Mouse (Mus musculus): ENCODE results near the gene Txn2. TPM values are rescaled to one million over a fixed set of nuclear protein-coding genes. Genes with fewer than 3 reads are reported as not detected.
A peak's percentile ranks its signal among the peaks of the same experiment; 100 is the strongest.

Gene Txn2
- polyA plus RNA-seq, 1 experiment, result 165 TPM

GRCm38 (mm10) chr15:77935673-77936375, 7.0 kb upstream of the Txn2 start:
- 73% methylated on average over 14 of the region's 14 CpGs for WGBS
- TF ChIP-seq POLR2A (IDR thresholded peaks at IDR 0.05; ENCODE audit: borderline replicate concordance, extremely low read depth, low read depth, low read length), result no peak
- no peak for TF ChIP-seq CTCF (IDR thresholded peaks at IDR 0.05; ENCODE audit: insufficient read depth, low read length)
- Histone ChIP-seq H3K4me1 (ENCODE audit: control insufficient read depth, insufficient read depth, low read length) (peaks cover 9% of the 10 kb centered on the region; the same call in 1 of the 2 replicates), H3K4me3 (replicated peaks; ENCODE audit: extremely low read depth, low read depth, low read length) (no peak overlapping the region)
- DNase-seq, result no peak

DNA sequence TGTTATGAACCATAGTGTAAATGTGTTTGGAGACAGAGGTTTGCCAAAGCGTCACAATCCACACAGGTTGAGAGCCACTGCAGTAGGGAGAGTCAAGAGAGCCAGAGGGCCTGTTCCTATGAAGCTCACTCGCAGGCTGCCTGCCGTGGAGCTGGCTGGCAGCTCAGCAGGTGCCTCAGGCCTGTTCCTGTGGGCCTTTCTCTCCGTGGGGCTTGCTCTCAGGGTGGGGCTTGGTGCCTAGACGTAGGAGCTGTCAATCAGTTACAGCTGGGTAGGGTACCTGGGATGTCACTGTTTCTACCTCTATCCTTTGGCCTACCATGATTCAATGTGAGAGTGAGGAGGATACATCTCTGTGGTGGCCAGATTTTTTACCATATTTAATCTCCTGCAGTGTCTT, 6.2 kb upstream of the Txn2 start:
- DNase-seq, result no peak
- Histone ChIP-seq H3K4me1 (ENCODE audit: control insufficient read depth, insufficient read depth, low read length) (peaks cover 9% of the 10 kb centered on the region; the same call in 1 of the 2 replicates), H3K4me3 (replicated peaks; ENCODE audit: extremely low read depth, low read depth, low read length) (no peak overlapping the region)
- TF ChIP-seq CTCF (IDR thresholded peaks at IDR 0.05; ENCODE audit: insufficient read depth, low read length) (no peak), POLR2A (IDR thresholded peaks at IDR 0.05; ENCODE audit: borderline replicate concordance, extremely low read depth, low read depth, low read length) (no peak)
- 73% methylated on average over 5 of the region's 5 CpGs for WGBS

DNA sequence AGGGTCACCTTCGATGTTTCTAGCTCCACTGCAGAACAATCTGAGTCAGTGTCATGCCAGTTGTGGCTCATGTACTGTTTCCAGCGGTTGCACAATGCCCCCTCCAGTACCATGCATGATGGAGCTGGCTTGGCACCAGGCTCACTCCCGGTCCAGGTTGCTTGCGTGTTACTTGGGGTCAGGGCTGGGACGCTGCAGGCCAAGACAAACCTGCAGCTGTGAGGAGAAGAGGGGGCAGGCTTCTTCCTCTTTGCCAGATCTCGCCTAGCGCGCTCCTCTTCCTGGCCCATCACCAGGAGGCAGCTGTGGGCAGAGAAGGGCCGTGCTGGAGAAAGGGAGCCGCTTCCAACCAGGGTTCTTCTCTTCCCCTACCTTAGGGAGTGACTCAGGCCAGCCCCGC, 5.5 kb upstream of the Txn2 start:
- TF ChIP-seq CTCF (IDR thresholded peaks at IDR 0.05; ENCODE audit: insufficient read depth, low read length) (no peak), POLR2A (IDR thresholded peaks at IDR 0.05; ENCODE audit: borderline replicate concordance, extremely low read depth, low read depth, low read length) (no peak)
- WGBS, result 55% methylated on average over 11 of the region's 11 CpGs
- Histone ChIP-seq H3K4me3 (replicated peaks; ENCODE audit: extremely low read depth, low read depth, low read length) (no peak overlapping the region), H3K4me1 (ENCODE audit: control insufficient read depth, insufficient read depth, low read length) (peaks cover 9% of the 10 kb centered on the region; the same call in 1 of the 2 replicates)
- DNase-seq, result no peak

DNA sequence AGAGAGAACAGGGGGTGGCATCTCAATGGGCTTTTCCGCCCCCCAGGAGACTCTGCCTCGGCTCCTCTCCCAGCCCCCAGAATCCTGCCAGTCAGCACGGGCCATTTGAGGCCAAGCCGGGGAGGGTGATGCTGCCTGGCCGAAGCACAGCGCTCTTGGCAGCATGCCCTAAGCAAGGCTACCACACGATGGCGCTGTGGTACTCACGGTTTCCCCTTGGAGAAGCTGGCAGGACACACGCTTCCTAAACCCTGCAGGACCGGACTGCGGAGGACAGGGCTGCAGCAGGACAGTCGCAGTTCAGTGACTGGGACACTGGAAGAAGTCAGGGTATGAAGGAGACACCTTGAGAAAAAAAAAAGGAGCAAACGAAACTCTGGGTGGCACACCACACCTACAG, 5.0 kb upstream of the Txn2 start:
- peak; percentile 100 for DNase-seq
- TF ChIP-seq CTCF (IDR thresholded peaks at IDR 0.05; ENCODE audit: insufficient read depth, low read length) (peak; percentile 98), POLR2A (IDR thresholded peaks at IDR 0.05; ENCODE audit: borderline replicate concordance, extremely low read depth, low read depth, low read length) (0 out of 2 replicates have a peak, but pooled peaks have one; percentile 11)
- Histone ChIP-seq H3K4me3 (replicated peaks; ENCODE audit: extremely low read depth, low read depth, low read length) (no peak overlapping the region), H3K4me1 (ENCODE audit: control insufficient read depth, insufficient read depth, low read length) (peaks cover 9% of the 10 kb centered on the region; the same call in 1 of the 2 replicates)
- 2% methylated on average over 14 of the region's 14 CpGs for WGBS

DNA sequence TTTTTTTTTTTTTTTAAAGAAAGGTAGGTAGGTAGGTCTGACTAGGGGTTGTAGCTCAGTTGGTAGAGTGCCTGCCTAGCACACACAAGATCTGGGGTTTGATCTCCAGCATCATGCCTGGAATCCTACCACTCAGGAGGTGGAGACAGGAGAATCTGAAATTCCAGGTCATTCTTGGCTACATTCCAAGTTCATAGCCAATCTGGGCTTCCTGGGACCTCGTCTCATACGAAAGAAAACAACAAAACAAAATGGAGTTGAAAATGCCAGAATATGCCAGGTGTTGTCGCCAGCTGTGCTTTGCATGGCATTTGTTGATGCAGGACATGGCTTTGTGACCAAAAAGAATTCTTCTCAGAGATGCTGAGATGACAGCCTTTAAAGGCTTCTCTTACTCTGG, 4.4 kb upstream of the Txn2 start:
- Histone ChIP-seq H3K4me3 (replicated peaks; ENCODE audit: extremely low read depth, low read depth, low read length) (no peak overlapping the region), H3K4me1 (ENCODE audit: control insufficient read depth, insufficient read depth, low read length) (peaks cover 9% of the 10 kb centered on the region; the same call in 1 of the 2 replicates)
- no peak for DNase-seq
- 38% methylated on average over 3 of the region's 3 CpGs for WGBS
- TF ChIP-seq POLR2A (IDR thresholded peaks at IDR 0.05; ENCODE audit: borderline replicate concordance, extremely low read depth, low read depth, low read length), result no peak

DNA sequence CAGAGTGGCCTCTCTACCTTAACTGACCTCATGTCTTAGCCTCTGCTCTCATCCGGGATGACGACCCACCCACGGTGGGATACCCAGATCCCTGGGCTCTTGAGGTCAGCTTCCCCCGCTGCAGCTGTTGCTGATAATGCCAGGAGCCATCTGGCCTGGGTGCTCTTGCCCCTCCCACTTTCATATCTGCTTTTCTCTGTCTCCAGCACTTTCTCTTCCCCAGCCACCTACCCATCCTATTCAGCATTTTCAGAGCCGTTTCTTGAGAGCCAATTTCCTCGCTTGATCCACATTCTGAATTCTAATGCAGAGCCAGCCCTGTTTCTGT, 2.8 kb upstream of the Txn2 start:
- TF ChIP-seq POLR2A (IDR thresholded peaks at IDR 0.05; ENCODE audit: borderline replicate concordance, extremely low read depth, low read depth, low read length), result no peak
- TF ChIP-seq CTCF (IDR thresholded peaks at IDR 0.05; ENCODE audit: insufficient read depth, low read length), result no peak
- DNase-seq, result no peak
- whole genome bisulfite sequencing, result 53% methylated on average over 6 of the region's 6 CpGs
- H3K4me3 ChIP-seq (replicated peaks; ENCODE audit: extremely low read depth, low read depth, low read length), result no peak overlapping the region
- H3K4me1 ChIP-seq (ENCODE audit: control insufficient read depth, insufficient read depth, low read length), result peaks cover 9% of the 10 kb centered on the region; the same call in 1 of the 2 replicates

DNA sequence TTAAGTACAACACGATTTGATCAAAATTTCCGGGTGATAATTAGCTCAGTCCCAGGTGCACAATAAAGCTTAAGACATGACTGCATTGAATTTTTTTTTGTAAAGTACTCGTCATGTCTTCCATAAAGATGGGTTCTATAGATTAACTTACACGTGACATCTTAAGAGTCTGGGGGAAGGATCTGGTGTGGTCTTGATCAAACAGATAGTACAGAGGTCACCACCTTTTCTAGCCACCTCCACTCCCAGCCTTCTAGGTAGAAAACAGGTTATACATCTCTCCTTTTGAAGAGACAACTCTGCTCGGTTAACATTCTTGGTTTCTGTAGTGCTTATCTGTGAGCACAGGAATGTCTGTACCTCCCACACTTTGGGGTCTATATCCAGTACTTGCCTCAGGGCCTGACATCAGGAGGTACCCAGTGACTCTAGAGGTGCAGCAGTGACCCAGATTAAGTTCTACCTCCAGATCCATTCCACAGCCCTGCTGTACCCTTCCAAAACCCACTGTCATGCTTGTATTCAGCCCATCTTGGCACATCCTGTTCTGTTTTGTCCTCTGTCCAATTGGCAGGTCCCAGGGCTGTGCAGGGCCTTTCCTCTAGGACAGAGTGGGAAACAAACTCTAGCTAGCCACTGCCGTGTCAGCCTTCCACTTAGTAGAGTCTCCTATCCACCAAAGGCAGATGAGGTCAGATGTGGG, 2.3 kb upstream of the Txn2 start:
- H3K4me1 ChIP-seq (ENCODE audit: control insufficient read depth, insufficient read depth, low read length), result peaks cover 9% of the 10 kb centered on the region; the same call in 1 of the 2 replicates
- H3K4me3 ChIP-seq (replicated peaks; ENCODE audit: extremely low read depth, low read depth, low read length), result no peak overlapping the region
- no peak for TF ChIP-seq POLR2A (IDR thresholded peaks at IDR 0.05; ENCODE audit: borderline replicate concordance, extremely low read depth, low read depth, low read length)
- no peak for TF ChIP-seq CTCF (IDR thresholded peaks at IDR 0.05; ENCODE audit: insufficient read depth, low read length)
- WGBS, result 59% methylated on average over 6 of the region's 6 CpGs
- no peak for DNase-seq

GRCm38 (mm10) chr15:77929804-77930203, 998 bp upstream of the Txn2 start:
- no peak for DNase-seq
- peaks cover 9% of the 10 kb centered on the region; the same call in 1 of the 2 replicates for H3K4me1 ChIP-seq (ENCODE audit: control insufficient read depth, insufficient read depth, low read length)
- H3K4me3 ChIP-seq (replicated peaks; ENCODE audit: extremely low read depth, low read depth, low read length), result no peak overlapping the region
- TF ChIP-seq POLR2A (IDR thresholded peaks at IDR 0.05; ENCODE audit: borderline replicate concordance, extremely low read depth, low read depth, low read length) (no peak), CTCF (IDR thresholded peaks at IDR 0.05; ENCODE audit: insufficient read depth, low read length) (no peak)
- 54% methylated on average over 8 of the region's 8 CpGs for WGBS

DNA sequence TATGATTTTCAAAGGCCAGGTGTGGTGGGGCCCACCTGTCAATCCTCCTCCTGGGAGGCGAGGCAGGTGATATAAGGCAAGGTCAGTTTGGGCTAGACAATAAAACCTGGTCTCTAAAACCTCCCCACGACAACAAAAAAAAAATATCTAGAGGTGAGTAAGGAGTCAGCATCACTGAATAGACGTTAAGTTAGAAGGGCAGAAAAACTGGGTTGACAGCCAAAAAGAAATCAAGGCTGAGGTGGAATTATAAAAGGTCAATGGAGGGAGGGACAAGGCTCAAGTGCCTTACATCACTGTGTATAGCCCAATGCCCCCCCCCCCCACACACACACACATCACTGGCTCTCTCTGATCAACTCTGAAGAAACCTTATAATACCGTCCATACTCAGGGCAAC, 715 bp downstream of the Txn2 start:
- Histone ChIP-seq H3K4me1 (ENCODE audit: control insufficient read depth, insufficient read depth, low read length) (no peaks in the 10 kb centered on the region; the same call in 1 of the 2 replicates), H3K4me3 (replicated peaks; ENCODE audit: extremely low read depth, low read depth, low read length) (peak overlapping the region; percentile 80)
- 15% methylated on average over 4 of the region's 4 CpGs for WGBS
- DNase-seq, result no peak
- no peak for TF ChIP-seq CTCF (IDR thresholded peaks at IDR 0.05; ENCODE audit: insufficient read depth, low read length)
- TF ChIP-seq POLR2A (IDR thresholded peaks at IDR 0.05; ENCODE audit: borderline replicate concordance, extremely low read depth, low read depth, low read length), result no peak

- no peak overlapping the region for H3K4me3 ChIP-seq (replicated peaks; ENCODE audit: extremely low read depth, low read depth, low read length)
- TF ChIP-seq POLR2A (IDR thresholded peaks at IDR 0.05; ENCODE audit: borderline replicate concordance, extremely low read depth, low read depth, low read length) (no peak), CTCF (IDR thresholded peaks at IDR 0.05; ENCODE audit: insufficient read depth, low read length) (no peak)
Observed at GRCm38 (mm10) chr15:77926921-77927320, 1.9 kb downstream of the Txn2 start.

More at GRCm38 (mm10) chr15:77926921-77927320, 1.9 kb downstream of the Txn2 start:
- 93% methylated on average over 5 of the region's 5 CpGs for WGBS
- H3K4me1 ChIP-seq (ENCODE audit: control insufficient read depth, insufficient read depth, low read length), result no peaks in the 10 kb centered on the region; the same call in 1 of the 2 replicates
- DNase-seq, result no peak

Measured in lung, adult 2 months (tissue).